Mouse (Mus musculus) spleen, adult 2 months (tissue): Measurements from ENCODE around the gene Cstf1. TPM values are rescaled to one million over a fixed set of nuclear protein-coding genes. Genes with fewer than 3 reads are reported as not detected.

Experiments
- DNase-seq, 2 experiments: peaks; one replicate each; pipeline versions ENCODE4 v3.0.0 to v3.0.0-alpha.2; 2012 to 2021; ENCODE audit warnings: low spot score in 2 of 2, low read depth in 1 of 2
- H3K27ac ChIP-seq: fragments of 200-500 bp; 2 replicates; pipeline ENCODE4 v1.5.1; 2012; ENCODE audit warnings: low read length, inconsistent platforms; ENCODE audit not compliant: insufficient read depth
- H3K27me3 ChIP-seq: fragments of 200-500 bp; 2 replicates; pipeline ENCODE4 v1.6.1; 2012; ENCODE audit warnings: mild to moderate bottlenecking, moderate library complexity, low read length, inconsistent platforms; ENCODE audit not compliant: control insufficient read depth, insufficient read depth
- H3K36me3 ChIP-seq: fragments of 200-500 bp; 2 replicates; pipeline ENCODE4 v1.6.1; 2012; ENCODE audit warnings: mild to moderate bottlenecking, low read length, inconsistent platforms; ENCODE audit not compliant: control insufficient read depth, insufficient read depth
- H3K4me1 ChIP-seq: fragments of 200-500 bp; 2 replicates; pipeline ENCODE4 v1.6.1; 2011; ENCODE audit warnings: inconsistent platforms; ENCODE audit not compliant: control insufficient read depth, insufficient read depth, insufficient read length
- H3K4me3 ChIP-seq: fragments of 200-500 bp; 2 replicates; pipeline ENCODE4 v1.5.1; 2011; ENCODE audit warnings: mild to moderate bottlenecking, inconsistent platforms; ENCODE audit not compliant: insufficient read depth, insufficient read length; ENCODE audit errors: extremely low read depth
- CTCF ChIP-seq: fragments of 200-500 bp; IDR thresholded peaks from 2 replicates; pipeline ENCODE4 v1.5.1; 2011; ENCODE audit warnings: mild to moderate bottlenecking, inconsistent platforms; ENCODE audit not compliant: insufficient read depth, insufficient read length, insufficient replicate concordance; ENCODE audit errors: extremely low read depth
- POLR2A ChIP-seq: fragments of 200-500 bp; IDR thresholded peaks from 2 replicates; pipeline ENCODE4 v1.6.1; 2011; ENCODE audit warnings: low read depth, low read length, inconsistent platforms
- WGBS: fragments of 180-500 bp; shearing (Covaris S2); methylation state at CpG from one replicate; pipeline ENCODE4 v1.1.7; 2018; 5-methylcytosine and 5-hydroxymethylcytosine counted together
- polyA plus RNA-seq: library from polyadenylated mRNA; depleted of rRNA; stranded (reverse); fragments of >200 nt; gene quantifications from 2 replicates; pipeline ENCODE4 v1.2.3, GENCODE M21; 2012

The Cstf1 gene
- polyA plus RNA-seq, 1 experiment, result 26.0 TPM

- Histone ChIP-seq H3K36me3 (peaks cover 23% of the 10 kb centered on the region), H3K4me3 (peak overlapping the region; percentile 95), H3K4me1 (peaks cover 8% of the 10 kb centered on the region; the same call in 1 of the 2 replicates), H3K27me3 (no peaks in the 10 kb centered on the region), H3K27ac (no peak overlapping the region)
- 1% methylated on average over 11 of the region's 11 CpGs for WGBS
- TF ChIP-seq CTCF, result no peak
- no peak for TF ChIP-seq POLR2A
- no peak for DNase-seq
These were observed 777 bp downstream of the Cstf1 start for GRCm38 (mm10) chr2:172371258-172371657.

GRCm38 (mm10) chr2:172376551-172376950, 6.1 kb downstream of the Cstf1 start:
- WGBS, result 91% methylated on average over 4 of the region's 4 CpGs
- peaks cover 52% of the 10 kb centered on the region for H3K36me3 ChIP-seq
- no peak for DNase-seq
- H3K27ac ChIP-seq, result no peak overlapping the region
- H3K27me3 ChIP-seq, result no peaks in the 10 kb centered on the region
- peaks cover 3% of the 10 kb centered on the region; the same call in 1 of the 2 replicates for H3K4me1 ChIP-seq
- TF ChIP-seq POLR2A (no peak), CTCF (no peak)
- no peak overlapping the region for H3K4me3 ChIP-seq

DNA sequence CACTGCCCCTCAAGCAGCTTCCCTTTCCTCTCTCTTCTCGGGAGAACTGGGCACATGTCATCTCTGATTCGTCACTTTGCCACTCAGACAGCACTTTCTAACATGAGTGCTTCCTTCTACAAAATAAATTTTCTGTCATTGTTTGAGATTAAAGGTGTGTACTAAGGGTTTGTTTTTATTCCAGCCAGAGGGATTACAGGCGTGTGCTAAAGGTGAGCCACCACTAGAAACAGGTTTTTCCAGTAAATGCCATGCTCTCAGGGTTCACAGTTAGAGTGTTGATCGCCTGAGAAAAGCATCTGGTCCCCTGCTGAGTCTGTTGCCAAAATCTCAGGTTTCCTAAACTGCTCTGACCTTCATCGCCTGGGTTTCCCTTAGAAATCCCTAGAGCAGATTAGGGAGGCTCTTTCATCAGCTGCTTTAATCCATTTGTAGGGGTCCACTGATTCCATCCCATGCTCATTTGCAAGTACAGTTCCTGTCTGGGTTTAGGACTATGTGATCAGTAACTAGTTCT, 6.6 kb downstream of the Cstf1 start:
- Histone ChIP-seq H3K4me3 (no peak overlapping the region), H3K27me3 (no peaks in the 10 kb centered on the region), H3K4me1 (peaks cover 4% of the 10 kb centered on the region; the same call in 1 of the 2 replicates), H3K27ac (no peak overlapping the region), H3K36me3 (peaks cover 54% of the 10 kb centered on the region)
- no peak for TF ChIP-seq POLR2A
- TF ChIP-seq CTCF, result no peak
- WGBS, result 92% methylated on average over 5 of the region's 5 CpGs
- no peak for DNase-seq

GRCm38 (mm10) chr2:172378332-172378731, 7.9 kb downstream of the Cstf1 start:
- H3K36me3 ChIP-seq, result peaks cover 49% of the 10 kb centered on the region
- H3K27ac ChIP-seq, result no peak overlapping the region
- no peak overlapping the region for H3K4me3 ChIP-seq
- peaks cover 5% of the 10 kb centered on the region; the same call in 1 of the 2 replicates for H3K4me1 ChIP-seq
- DNase-seq, result peak; percentile 59 to 71
- no peak for TF ChIP-seq POLR2A
- peak; percentile 90 for TF ChIP-seq CTCF
- H3K27me3 ChIP-seq, result no peaks in the 10 kb centered on the region
- WGBS, result 39% methylated on average over 7 of the region's 7 CpGs

DNA sequence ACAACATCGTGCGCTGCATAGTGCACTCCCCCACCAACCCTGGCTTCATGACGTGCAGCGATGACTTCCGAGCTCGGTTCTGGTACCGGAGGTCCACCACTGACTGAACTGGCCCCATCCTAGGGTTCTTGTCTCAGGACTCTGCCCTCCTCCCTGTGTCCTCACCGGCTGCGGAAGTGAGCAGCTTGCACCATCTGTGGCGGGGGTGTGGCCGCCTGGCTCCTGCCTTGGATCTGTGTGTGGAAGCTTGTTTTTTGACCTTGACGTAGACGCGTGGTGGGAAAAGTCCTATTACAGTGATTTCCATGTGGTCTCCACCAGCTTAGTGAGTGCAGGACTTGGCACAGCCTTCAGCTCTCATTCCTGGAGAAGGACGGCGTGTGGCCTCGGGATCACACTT, 10.0 kb downstream of the Cstf1 start:
- Histone ChIP-seq H3K27ac (no peak overlapping the region), H3K4me3 (no peak overlapping the region), H3K4me1 (peaks cover 5% of the 10 kb centered on the region; the same call in 1 of the 2 replicates), H3K36me3 (peaks cover 39% of the 10 kb centered on the region), H3K27me3 (no peaks in the 10 kb centered on the region)
- DNase-seq, result no peak
- WGBS, result 90% methylated on average over 17 of the region's 17 CpGs
- no peak for TF ChIP-seq CTCF
- no peak for TF ChIP-seq POLR2A

DNA sequence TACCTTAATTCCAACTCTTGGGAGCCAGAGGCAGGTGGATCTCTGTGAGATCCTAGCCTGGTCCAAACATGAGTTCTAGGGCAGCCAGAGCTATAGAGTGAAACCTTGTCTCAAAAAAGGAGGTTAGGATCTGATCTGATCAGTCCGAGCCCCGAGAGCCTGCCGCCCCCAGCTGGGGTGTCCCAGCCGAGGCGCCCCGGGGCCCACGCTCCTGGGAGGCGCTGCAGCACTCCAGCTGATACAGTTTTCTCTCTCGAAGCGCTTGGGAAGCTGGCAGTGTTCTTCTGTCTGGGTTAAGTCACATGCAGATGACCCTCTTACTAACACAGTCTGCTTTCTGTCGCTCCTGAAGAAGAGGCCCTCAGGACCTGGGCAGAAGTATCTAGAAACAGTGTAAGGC, 10.9 kb downstream of the Cstf1 start:
- DNase-seq, result no peak
- H3K36me3 ChIP-seq, result peaks cover 30% of the 10 kb centered on the region
- H3K27ac ChIP-seq, result no peak overlapping the region
- peaks cover 5% of the 10 kb centered on the region; the same call in 1 of the 2 replicates for H3K4me1 ChIP-seq
- H3K4me3 ChIP-seq, result no peak overlapping the region
- TF ChIP-seq CTCF, result no peak
- no peak for TF ChIP-seq POLR2A
- WGBS, result 57% methylated on average over 11 of the region's 11 CpGs
- no peaks in the 10 kb centered on the region for H3K27me3 ChIP-seq

DNA sequence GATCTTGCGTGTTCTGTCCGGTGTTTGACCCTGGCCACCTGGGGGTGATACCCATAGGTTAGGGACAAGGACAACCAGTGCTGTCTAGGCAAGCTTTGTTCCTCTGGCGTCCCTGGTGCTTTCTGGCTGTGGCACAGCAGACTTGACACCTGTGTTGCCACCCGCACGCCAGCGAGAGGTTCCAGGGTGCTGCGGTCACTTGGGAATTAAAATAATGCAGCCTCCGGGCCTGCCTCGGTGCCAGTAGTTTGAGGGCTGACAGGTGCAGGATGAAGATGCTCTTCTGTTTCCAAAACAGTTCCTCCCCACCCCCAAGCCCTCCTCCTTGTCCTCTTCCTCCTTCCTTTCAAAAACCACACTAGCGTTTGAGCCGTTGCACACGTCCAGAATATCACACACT, 11.4 kb downstream of the Cstf1 start:
- Histone ChIP-seq H3K4me1 (peaks cover 5% of the 10 kb centered on the region; the same call in 1 of the 2 replicates), H3K27ac (no peak overlapping the region), H3K36me3 (peaks cover 27% of the 10 kb centered on the region), H3K4me3 (no peak overlapping the region), H3K27me3 (no peaks in the 10 kb centered on the region)
- TF ChIP-seq CTCF, result no peak
- no peak for TF ChIP-seq POLR2A
- DNase-seq, result no peak
- 25% methylated on average over 12 of the region's 12 CpGs for WGBS
